Mouse (Mus musculus) kidney, postnatal 0 days (tissue): ENCODE measurements at regions not wholly inside any gene's neighbourhood (a gene's known extent, or its start where the extent isn't known, plus 50 kb on each side); places are given as distances from the start of the nearest gene placed in this dataset.

ENCODE experiments used
- ATAC-seq: fragments of 200-750 bp; cut with Nextera tagmentation; replicated peaks from 2 replicates; pipeline ENCODE4 v1.8.0; 2017; ENCODE audit warnings: low read depth, moderate number of reproducible peaks, moderate TSS enrichment, moderate library complexity; ENCODE audit not compliant: low FRiP score
- DNase-seq: peaks from one replicate; pipeline ENCODE4 v3.0.0-alpha.2; 2016; ENCODE audit warnings: low spot score
- H3K27ac ChIP-seq: fragments of 300-500 bp; sonication (generic); 2 replicates; pipeline ENCODE4 v1.5.1; 2014; ENCODE audit warnings: mild to moderate bottlenecking
- H3K27me3 ChIP-seq: fragments of 300-500 bp; sonication (generic); 2 replicates; pipeline ENCODE4 v1.6.1; 2014; ENCODE audit warnings: low read length, mixed read lengths; ENCODE audit not compliant: insufficient read depth
- H3K36me3 ChIP-seq: fragments of 300-500 bp; sonication (generic); 2 replicates; pipeline ENCODE4 v1.6.1; 2014; ENCODE audit warnings: low read length, mixed read lengths; ENCODE audit not compliant: insufficient read depth
- H3K4me1 ChIP-seq: fragments of 300-500 bp; sonication (generic); replicated peaks from 2 replicates; pipeline ENCODE4 v1.6.1; 2014; ENCODE audit warnings: antibody characterized with exemption, low read length, mixed read lengths; ENCODE audit not compliant: insufficient read depth
- H3K4me2 ChIP-seq: fragments of 300-500 bp; sonication (generic); 2 replicates; pipeline ENCODE4 v1.6.1; 2014; ENCODE audit warnings: mild to moderate bottlenecking, low read length, moderate library complexity, mixed read lengths
- H3K4me3 ChIP-seq: fragments of 300-500 bp; sonication (generic); replicated peaks from 2 replicates; pipeline ENCODE4 v1.5.1; 2014; ENCODE audit warnings: low read depth, low read length
- H3K9ac ChIP-seq: fragments of 300-500 bp; sonication (generic); 2 replicates; pipeline ENCODE4 v1.6.1; 2014; ENCODE audit warnings: low read depth, low read length
- H3K9me3 ChIP-seq: fragments of 300-500 bp; sonication (generic); replicated peaks from 2 replicates; pipeline ENCODE4 v1.6.1; 2016; ENCODE audit warnings: low read length, inconsistent platforms, mixed read lengths
- CTCF ChIP-seq: IDR thresholded peaks from 2 replicates; pipeline ENCODE4 v1.5.1; 2016; ENCODE audit warnings: antibody characterized with exemption, low read depth, mild to moderate bottlenecking, moderate library complexity
- WGBS: fragments of 180-500 bp; shearing (Covaris S2); extraction: QIAGEN DNeasy Blood & Tissue Kit; methylation state at CpG from one replicate; pipeline ENCODE4 v1.1.7; 2014; 5-methylcytosine and 5-hydroxymethylcytosine counted together

DNA sequence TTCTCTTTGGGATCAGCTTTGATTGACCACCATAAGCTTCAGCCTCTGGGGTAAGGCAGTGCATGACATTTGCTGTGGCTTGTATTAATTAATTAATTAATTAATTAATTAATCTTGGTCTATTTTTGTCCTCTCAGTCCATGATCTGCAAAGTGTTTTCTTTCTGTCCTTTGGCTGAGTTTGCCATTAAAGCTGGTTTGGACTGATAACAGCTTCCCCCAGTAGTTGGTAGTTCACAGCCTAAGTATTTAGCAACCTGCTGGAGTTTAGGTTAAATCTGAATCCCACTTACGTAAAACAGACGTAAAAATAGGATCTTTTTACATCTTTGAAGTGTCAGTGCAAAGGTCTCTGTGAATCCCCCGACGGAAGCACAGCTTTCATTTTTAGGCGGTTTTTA is 133.7 kb upstream of the Slc7a14 start:
- Histone ChIP-seq H3K27ac (no peak overlapping the region), H3K27me3 (no peaks in the 10 kb centered on the region), H3K9me3 (no peaks in the 10 kb centered on the region), H3K4me1 (no peaks in the 10 kb centered on the region), H3K9ac (no peak overlapping the region), H3K4me2 (no peak overlapping the region), H3K4me3 (no peak overlapping the region), H3K36me3 (no peaks in the 10 kb centered on the region)
- DNase-seq: no peak
- WGBS: 86% methylated on average over 5 of the region's 5 CpGs
- no peak for TF ChIP-seq CTCF
- no peak for ATAC-seq

DNA sequence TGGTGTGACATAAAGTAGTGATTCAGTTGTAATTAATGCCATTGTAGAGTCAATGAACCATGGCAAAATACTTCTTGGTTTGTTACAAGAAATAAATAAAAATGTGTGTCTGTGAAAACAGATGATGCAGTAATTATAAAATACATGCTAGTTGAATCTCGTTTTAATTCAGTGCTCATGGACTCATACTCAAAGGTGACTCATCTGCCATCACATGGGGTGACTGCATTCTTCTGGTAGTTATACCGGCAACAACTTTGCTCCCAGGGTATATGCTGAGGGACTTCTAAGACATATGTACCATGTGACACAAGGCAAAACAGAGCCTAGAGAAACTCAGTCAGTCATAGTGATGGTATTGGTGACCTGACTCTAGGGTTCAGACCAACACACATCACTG is 130.1 kb upstream of the Slc7a14 start:
- Histone ChIP-seq H3K9me3 (no peaks in the 10 kb centered on the region), H3K27me3 (no peaks in the 10 kb centered on the region), H3K27ac (no peak overlapping the region), H3K4me3 (no peak overlapping the region), H3K36me3 (no peaks in the 10 kb centered on the region), H3K4me1 (no peaks in the 10 kb centered on the region), H3K9ac (no peak overlapping the region), H3K4me2 (no peak overlapping the region)
- WGBS: 79% methylated on average over 2 of the region's 2 CpGs
- no peak for DNase-seq
- TF ChIP-seq CTCF: no peak
- ATAC-seq: no peak

DNA sequence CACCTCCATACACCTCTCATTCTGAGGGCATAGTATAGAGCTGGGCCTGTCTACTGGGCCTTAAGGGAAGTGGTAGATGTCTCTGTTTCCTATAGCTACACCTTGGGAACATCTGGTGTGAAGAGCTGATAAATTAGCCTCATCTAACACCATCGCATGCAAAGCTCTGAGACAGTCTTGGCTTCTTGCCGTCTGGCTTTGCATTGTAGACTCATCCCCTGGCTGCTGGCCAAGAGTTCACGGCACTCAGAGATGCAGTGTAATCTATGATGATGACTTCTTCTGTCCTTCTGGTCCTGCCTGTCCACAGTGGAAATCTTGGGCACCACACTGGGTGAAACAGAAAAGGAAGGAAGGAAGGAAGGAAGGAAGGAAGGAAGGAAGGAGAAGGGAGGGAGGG is 127.8 kb upstream of the Slc7a14 start:
- Histone ChIP-seq H3K4me2 (no peak overlapping the region), H3K9ac (no peak overlapping the region), H3K4me3 (no peak overlapping the region), H3K27me3 (no peaks in the 10 kb centered on the region), H3K9me3 (no peaks in the 10 kb centered on the region), H3K27ac (no peak overlapping the region), H3K4me1 (no peaks in the 10 kb centered on the region), H3K36me3 (no peaks in the 10 kb centered on the region)
- WGBS: 69% methylated on average over 3 of the region's 3 CpGs
- TF ChIP-seq CTCF: no peak
- ATAC-seq (no peak), DNase-seq (no peak)

DNA sequence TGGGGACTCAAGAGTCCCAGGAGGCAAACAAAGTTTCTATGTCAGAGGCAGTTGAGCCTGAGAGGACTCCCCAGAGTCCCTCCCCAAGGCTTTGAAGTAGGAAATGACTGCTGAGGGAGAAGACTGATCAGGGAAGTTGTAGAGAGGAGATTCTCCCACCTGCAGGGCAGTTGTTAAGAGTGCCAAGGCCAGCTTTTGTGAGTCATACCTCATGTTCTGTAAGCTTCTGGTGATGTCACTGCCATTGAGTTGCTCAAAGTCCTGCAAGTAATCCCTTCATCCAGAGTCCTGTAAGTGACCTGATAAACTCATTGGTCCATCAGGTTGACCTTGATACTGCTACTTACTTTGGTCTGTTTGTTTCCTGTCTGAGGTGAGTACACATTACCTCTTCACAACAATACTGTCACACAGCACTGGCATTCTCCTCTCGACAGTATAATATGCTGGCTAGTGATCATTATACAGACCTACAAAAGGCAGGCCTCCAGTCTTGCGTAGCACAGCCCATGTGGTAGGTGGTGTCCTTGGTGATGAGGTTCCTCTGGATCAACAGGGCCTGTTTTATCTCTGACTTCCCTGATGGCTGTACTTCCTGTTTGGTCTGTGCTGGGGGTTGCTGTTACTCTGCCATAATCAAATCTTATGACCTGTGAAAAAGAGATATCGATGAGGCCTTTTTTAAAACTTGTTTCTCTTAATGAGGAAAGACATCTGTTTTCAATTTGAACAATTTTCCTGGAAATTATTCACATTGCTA is 125.2 kb upstream of the Slc7a14 start:
- 70% methylated on average over 3 of the region's 3 CpGs for WGBS
- no peak for DNase-seq
- no peak overlapping the region for H3K4me3 ChIP-seq

DNA sequence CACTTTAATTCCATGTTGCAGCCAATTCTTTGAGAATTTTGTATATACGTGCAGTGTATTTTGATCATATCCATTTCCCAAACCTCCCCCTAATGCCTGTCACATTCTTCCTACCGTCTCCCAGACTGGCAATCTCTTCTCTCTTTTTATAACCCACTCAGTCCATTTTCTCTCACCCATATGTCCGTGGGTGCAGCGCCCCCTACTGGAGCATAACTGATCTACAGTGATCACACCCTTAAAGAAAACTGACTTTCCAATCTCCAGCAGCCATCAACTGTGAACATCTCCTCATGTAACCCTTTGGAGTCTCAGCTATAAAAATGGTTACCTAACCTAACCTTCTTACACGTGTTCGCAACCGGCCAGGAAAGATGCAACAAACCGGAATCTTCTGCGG is 123.0 kb upstream of the Slc7a14 start:
- H3K4me2 ChIP-seq: no peak overlapping the region
- no peaks in the 10 kb centered on the region for H3K27me3 ChIP-seq
- ATAC-seq: no peak
- TF ChIP-seq CTCF: peak; percentile 39; the same call in 1 of the 2 replicates
- H3K9me3 ChIP-seq: no peaks in the 10 kb centered on the region
- no peak overlapping the region for H3K27ac ChIP-seq
- WGBS: 82% methylated on average over 9 of the region's 9 CpGs
- no peaks in the 10 kb centered on the region for H3K4me1 ChIP-seq
- no peak overlapping the region for H3K4me3 ChIP-seq
- H3K9ac ChIP-seq: no peak overlapping the region
- no peaks in the 10 kb centered on the region for H3K36me3 ChIP-seq
- no peak for DNase-seq

More for the DNA sequence above, 125.2 kb upstream of the Slc7a14 start:
- H3K4me2 ChIP-seq: no peak overlapping the region
- H3K36me3 ChIP-seq: no peaks in the 10 kb centered on the region
- H3K9ac ChIP-seq: no peak overlapping the region
- H3K27ac ChIP-seq: no peak overlapping the region
- ATAC-seq: no peak
- H3K9me3 ChIP-seq: no peaks in the 10 kb centered on the region
- no peaks in the 10 kb centered on the region for H3K4me1 ChIP-seq
- no peaks in the 10 kb centered on the region for H3K27me3 ChIP-seq
- no peak for TF ChIP-seq CTCF

DNA sequence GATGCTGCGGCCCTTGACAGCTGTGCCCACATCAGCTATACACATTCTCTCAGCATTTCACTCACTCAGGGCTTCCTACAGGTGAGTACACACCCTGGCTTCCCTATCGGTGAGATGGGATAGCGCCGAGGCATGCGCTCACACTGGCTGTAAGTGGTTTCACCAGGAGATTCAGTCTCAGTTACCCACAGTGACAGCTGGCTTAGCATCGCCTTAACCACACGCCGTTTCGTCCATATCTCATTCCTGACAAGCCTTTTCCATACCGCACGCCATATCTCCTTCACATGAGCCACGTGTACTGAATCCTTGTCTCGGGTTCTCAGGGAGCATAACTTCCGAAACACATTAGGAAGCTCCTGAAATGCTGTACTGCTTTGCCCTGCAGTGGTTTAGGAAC is 113.3 kb upstream of the Slc7a14 start:
- Histone ChIP-seq H3K4me1 (no peaks in the 10 kb centered on the region), H3K9ac (no peak overlapping the region), H3K4me3 (no peak overlapping the region), H3K27me3 (no peaks in the 10 kb centered on the region), H3K4me2 (no peak overlapping the region), H3K36me3 (no peaks in the 10 kb centered on the region), H3K9me3 (no peaks in the 10 kb centered on the region), H3K27ac (no peak overlapping the region)
- DNase-seq: no peak
- ATAC-seq: no peak
- TF ChIP-seq CTCF: no peak
- 88% methylated on average over 14 of the region's 14 CpGs for WGBS

DNA sequence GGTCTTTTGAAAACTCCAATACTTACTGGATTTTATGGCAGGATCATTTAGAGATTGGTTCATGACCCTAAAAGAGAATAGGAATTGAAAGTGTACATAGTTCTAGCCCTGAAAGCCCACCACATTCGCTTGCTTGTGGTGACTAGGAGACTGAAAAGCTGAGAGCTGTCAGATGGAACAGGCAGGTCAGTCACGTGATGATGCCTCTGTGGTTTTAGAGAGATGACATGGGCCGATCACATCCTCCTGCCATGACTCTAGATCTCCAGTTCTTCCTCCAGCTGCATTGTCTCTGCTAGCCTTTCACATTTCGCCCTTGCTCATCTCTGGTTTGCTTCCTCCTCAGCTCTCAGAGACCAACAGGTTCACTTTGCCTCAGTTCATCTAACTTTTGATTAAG is 98.6 kb upstream of the Slc7a14 start:
- H3K9me3 ChIP-seq: no peaks in the 10 kb centered on the region
- TF ChIP-seq CTCF: no peak
- H3K36me3 ChIP-seq: no peaks in the 10 kb centered on the region
- ATAC-seq (no peak), DNase-seq (no peak)
- H3K27ac ChIP-seq: no peak overlapping the region
- H3K27me3 ChIP-seq: no peaks in the 10 kb centered on the region
- H3K4me1 ChIP-seq: no peaks in the 10 kb centered on the region
- WGBS: 80% methylated on average over 4 of the region's 4 CpGs
- H3K4me3 ChIP-seq: no peak overlapping the region
- no peak overlapping the region for H3K9ac ChIP-seq
- no peak overlapping the region for H3K4me2 ChIP-seq
